In the genomic region with DNA sequence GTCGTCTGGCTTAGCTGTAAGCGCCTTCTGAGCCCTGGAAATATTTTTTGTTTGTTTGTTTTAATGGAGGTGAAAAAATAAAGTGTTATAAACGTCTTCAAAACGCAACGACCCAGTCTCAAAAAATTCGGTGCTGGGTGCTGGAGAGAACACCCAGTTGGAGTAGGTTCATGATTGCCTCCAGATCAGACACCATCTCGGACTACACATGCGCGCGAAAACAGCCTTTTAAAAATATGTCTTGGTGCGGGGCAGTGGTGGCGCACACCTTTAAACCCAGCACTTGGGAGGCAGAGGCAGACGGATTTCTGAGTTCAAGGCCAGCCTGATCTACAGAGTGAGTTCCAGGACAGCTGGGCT, we compare ENCODE assay signal across 8 mouse cellular contexts. TPM values are rescaled to one million over a fixed set of nuclear protein-coding genes. Genes with fewer than 3 reads are reported as not detected.
DNase-seq lines count a peak whose midpoint lies in the region; ATAC-seq lines count a peak whose summit lies in the region.

No protein-coding gene starts in this region.

- peaks cover 29% of the 10 kb centered on the region for H3K4me1 ChIP-seq in kidney, embryonic 15.5 days
- H3K4me1 ChIP-seq in embryonic facial prominence, embryonic 13.5 days: peaks cover 23% of the 10 kb centered on the region
- H3K4me1 ChIP-seq in limb, embryonic 10.5 days: peaks cover 22% of the 10 kb centered on the region
- peaks cover 33% of the 10 kb centered on the region for H3K4me1 ChIP-seq in midbrain, embryonic 13.5 days (replicated peaks)

- no peaks in the 10 kb centered on the region for H3K9me3 ChIP-seq in kidney, embryonic 15.5 days (replicated peaks)
- no peaks in the 10 kb centered on the region for H3K9me3 ChIP-seq in embryonic facial prominence, embryonic 13.5 days
- H3K9me3 ChIP-seq in limb, embryonic 10.5 days (replicated peaks): no peaks in the 10 kb centered on the region
- H3K9me3 ChIP-seq in midbrain, embryonic 13.5 days: no peaks in the 10 kb centered on the region

- WGBS in kidney, embryonic 15.5 days: 7% methylated on average over 13 of the region's 13 CpGs
- 3% methylated on average over 13 of the region's 13 CpGs for WGBS in embryonic facial prominence, embryonic 13.5 days
- 10% methylated on average over 13 of the region's 13 CpGs for WGBS in limb, embryonic 10.5 days
- 6% methylated on average over 13 of the region's 13 CpGs for WGBS in midbrain, embryonic 13.5 days

- DNase-seq in kidney, adult 11 months: no peak
- peak; percentile 20 for DNase-seq in Muller cell, postnatal 12 days (ENCODE audit: inconsistent ontology term)
- peak; percentile 45 for DNase-seq in limb, embryonic 10.5 days (ENCODE audit: low spot score)
- no peak for DNase-seq in urinary bladder, postnatal 10 days (ENCODE audit: low spot score)
- no peak for DNase-seq in gastrocnemius, postnatal 4 days (ENCODE audit: low spot score in 2 of 2)

- H3K27ac ChIP-seq in kidney, embryonic 15.5 days: peak overlapping the region; percentile 89
- H3K27ac ChIP-seq in embryonic facial prominence, embryonic 13.5 days: no peak overlapping the region
- peak overlapping the region; percentile 96 for H3K27ac ChIP-seq in limb, embryonic 10.5 days
- peak overlapping the region; percentile 83; the same call in 1 of the 2 replicates for H3K27ac ChIP-seq in midbrain, embryonic 13.5 days

- ATAC-seq in kidney, embryonic 15.5 days (replicated peaks; ENCODE audit: low FRiP score): no peak
- ATAC-seq in embryonic facial prominence, embryonic 13.5 days (ENCODE audit: insufficient number of reproducible peaks, insufficient read depth, low FRiP score, low TSS enrichment, low read depth): no peak
- no peak for ATAC-seq in midbrain, embryonic 13.5 days

- peak overlapping the region; percentile 74 for H3K4me2 ChIP-seq in kidney, embryonic 15.5 days
- H3K4me2 ChIP-seq in embryonic facial prominence, embryonic 13.5 days: peak overlapping the region; percentile 61
- peak overlapping the region; percentile 81 for H3K4me2 ChIP-seq in midbrain, embryonic 13.5 days (replicated peaks)

- H3K4me3 ChIP-seq in kidney, embryonic 15.5 days (replicated peaks): peak overlapping the region; percentile 94
- peak overlapping the region; percentile 74 for H3K4me3 ChIP-seq in embryonic facial prominence, embryonic 13.5 days
- H3K4me3 ChIP-seq in limb, embryonic 10.5 days: peak overlapping the region; percentile 85
- H3K4me3 ChIP-seq in midbrain, embryonic 13.5 days (replicated peaks): peak overlapping the region; percentile 89

- no peaks in the 10 kb centered on the region for H3K27me3 ChIP-seq in kidney, embryonic 15.5 days
- no peaks in the 10 kb centered on the region for H3K27me3 ChIP-seq in embryonic facial prominence, embryonic 13.5 days
- no peaks in the 10 kb centered on the region for H3K27me3 ChIP-seq in limb, embryonic 10.5 days (ENCODE audit: low read depth, poor library complexity, severe bottlenecking)
- no peaks in the 10 kb centered on the region for H3K27me3 ChIP-seq in midbrain, embryonic 13.5 days

- peaks cover 16% of the 10 kb centered on the region for H3K36me3 ChIP-seq in kidney, embryonic 15.5 days
- H3K36me3 ChIP-seq in embryonic facial prominence, embryonic 13.5 days: peaks cover 18% of the 10 kb centered on the region
- peaks cover 25% of the 10 kb centered on the region for H3K36me3 ChIP-seq in limb, embryonic 10.5 days
- H3K36me3 ChIP-seq in midbrain, embryonic 13.5 days: peaks cover 5% of the 10 kb centered on the region

- H3K9ac ChIP-seq in kidney, embryonic 15.5 days: peak overlapping the region; percentile 94
- peak overlapping the region; percentile 89 for H3K9ac ChIP-seq in embryonic facial prominence, embryonic 13.5 days
- H3K9ac ChIP-seq in midbrain, embryonic 13.5 days (replicated peaks): peak overlapping the region; percentile 95

RNA-seq across cellular contexts. Expression of a gene that starts 1.1 kb away (rescaled TPM):
- 32.8 and 36.1 TPM in 2 replicates for polyA plus RNA-seq in kidney, embryonic 15.5 days (2015; fragmentation: Nextera tagmentation; extraction: Ambion mirVana)
- polyA plus RNA-seq in embryonic facial prominence, embryonic 13.5 days (2015; fragmentation: Nextera tagmentation; extraction: Ambion mirVana): 42.4 and 46.7 TPM in 2 replicates
- 43.4 and 43.7 TPM in 2 replicates for polyA plus RNA-seq in limb, embryonic 10.5 days (2016; fragmentation: Nextera tagmentation; extraction: Ambion mirVana)
- 36.5 and 40.4 TPM in 2 replicates for polyA plus RNA-seq in midbrain, embryonic 13.5 days (2015; fragmentation: Nextera tagmentation; extraction: Ambion mirVana)
- total RNA-seq in gastrocnemius, postnatal 4 days (2021): 10 to 100 TPM; 28.9 to 38.0 TPM

RNA-seq across cellular contexts. Expression of a gene that starts 18.1 kb away (rescaled TPM):
- 32.3 and 33.4 TPM in 2 replicates for polyA plus RNA-seq in kidney, embryonic 15.5 days (2015; fragmentation: Nextera tagmentation; extraction: Ambion mirVana)
- polyA plus RNA-seq in embryonic facial prominence, embryonic 13.5 days (2015; fragmentation: Nextera tagmentation; extraction: Ambion mirVana): 30.3 and 33.2 TPM in 2 replicates
- polyA plus RNA-seq in limb, embryonic 10.5 days (2016; fragmentation: Nextera tagmentation; extraction: Ambion mirVana): 25.8 and 34.6 TPM in 2 replicates
- polyA plus RNA-seq in midbrain, embryonic 13.5 days (2015; fragmentation: Nextera tagmentation; extraction: Ambion mirVana): 35.9 and 39.9 TPM in 2 replicates
- total RNA-seq in gastrocnemius, postnatal 4 days (2021): 100 to 1,000 TPM in 1 of 2 experiments, 10 to 100 TPM in 1; 84.5 to 115 TPM

RNA-seq across cellular contexts. Expression of a gene that starts 19.1 kb away (rescaled TPM):
- 0.13 TPM in 1 of 2 replicates, not detected in the other for polyA plus RNA-seq in kidney, embryonic 15.5 days (2015; fragmentation: Nextera tagmentation; extraction: Ambion mirVana)
- polyA plus RNA-seq in embryonic facial prominence, embryonic 13.5 days (2015; fragmentation: Nextera tagmentation; extraction: Ambion mirVana): 0.21 TPM in 1 of 2 replicates, not detected in the other
- polyA plus RNA-seq in limb, embryonic 10.5 days (2016; fragmentation: Nextera tagmentation; extraction: Ambion mirVana): 0.09 and 0.14 TPM in 2 replicates
- 0.09 and 0.15 TPM in 2 replicates for polyA plus RNA-seq in midbrain, embryonic 13.5 days (2015; fragmentation: Nextera tagmentation; extraction: Ambion mirVana)
- total RNA-seq in gastrocnemius, postnatal 4 days (2021): under 1 TPM in 1 of 2 experiments, not detected in 1; 0.41 TPM

Comparison
In these comparisons a context has a peak if more than half of its experiments do, and no peak if none do; other contexts are left out.
1. DNase-seq: peak in Muller cell, postnatal 12 days (single experiment) and limb, embryonic 10.5 days (single experiment); none in kidney, adult 11 months (single experiment), urinary bladder, postnatal 10 days (single experiment) and gastrocnemius, postnatal 4 days (0 of 2).
2. Peak in every context shown above with its lines, with median percentiles within 50 percentile points of each other: H3K4me2 ChIP-seq, H3K4me3 ChIP-seq and H3K9ac ChIP-seq.